15 mouse cellular contexts compared by ENCODE assay signal in the genomic region with DNA sequence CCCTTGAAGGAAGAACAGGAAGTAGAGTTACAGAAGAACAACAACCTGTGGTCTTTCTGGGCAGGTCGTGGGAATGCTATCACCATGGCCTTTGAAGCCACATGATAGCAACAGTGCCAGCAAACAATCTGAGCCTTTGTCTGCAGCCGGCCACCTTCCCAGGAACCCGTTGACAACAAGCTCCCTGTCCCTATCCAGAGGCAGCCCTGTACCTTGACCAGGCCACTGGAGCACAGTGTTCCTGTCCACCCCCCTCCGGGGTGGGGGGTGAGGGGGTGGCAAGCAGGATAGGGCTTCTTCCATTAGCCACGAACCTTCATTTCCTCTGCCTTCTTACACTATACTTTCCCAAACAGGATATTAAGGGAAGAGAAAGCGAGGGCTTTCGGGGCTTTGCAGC.
DNase-seq lines count a peak whose midpoint lies in the region; ATAC-seq and TF ChIP-seq lines count a peak whose summit lies in the region.
"Had no signal": no experiment of that assay in that cellular context is flagged by ENCODE, and none has a peak within 500 bp of the region (broad histone marks: within the 10 kb centered on the region; RNA-seq: fewer than 3 reads in every experiment).

No protein-coding gene starts in this region.

- H3K4me1 ChIP-seq in heart, embryonic 10.5 days, result peaks cover 26% of the 10 kb centered on the region
- H3K4me1 ChIP-seq in midbrain, embryonic 12.5 days, result peaks cover 34% of the 10 kb centered on the region

- intact Hi-C loops in gastrocnemius, adult 2 months (cut with DNase I), result no loop called here

- 41% methylated on average over 7 of the region's 7 CpGs for WGBS in heart, embryonic 10.5 days
- whole genome bisulfite sequencing in midbrain, embryonic 12.5 days, result 58% methylated on average over 7 of the region's 7 CpGs

- peak; percentile 81 for DNase-seq in heart, embryonic 10.5 days (ENCODE audit: low spot score)
- DNase-seq in heart, adult 9 months (ENCODE audit: low spot score in 2 of 2), result no peak
- peak; percentile 42 for DNase-seq in retina, postnatal 1 day
- no peak for DNase-seq in retina, embryonic 14.5 days (ENCODE audit: low spot score)
- no peak for DNase-seq in gastrocnemius, adult 2 months
- DNase-seq in adrenal gland, adult 18-20 months (ENCODE audit: low spot score in 2 of 2), result no peak
- DNase-seq: gastrocnemius, postnatal 36 days; kidney, postnatal 14 days; liver; lung, embryonic 14.5 days; spleen, adult 18-20 months; thymus, postnatal 14 days had no signal

- H3K9me3 ChIP-seq in heart, embryonic 10.5 days, result no peaks in the 10 kb centered on the region
- no peaks in the 10 kb centered on the region for H3K9me3 ChIP-seq in midbrain, embryonic 12.5 days

- H3K4me2 ChIP-seq in midbrain, embryonic 12.5 days (replicated peaks), result no peak overlapping the region
- H3K4me2 ChIP-seq: lung, embryonic 14.5 days had no signal

- H3K9ac ChIP-seq in midbrain, embryonic 12.5 days (replicated peaks), result no peak overlapping the region
- H3K9ac ChIP-seq: lung, embryonic 14.5 days had no signal

- no peak for TF ChIP-seq CTCF in gastrocnemius, adult 2 months (IDR thresholded peaks at IDR 0.05)

- no peaks in the 10 kb centered on the region for H3K36me3 ChIP-seq in heart, embryonic 10.5 days
- H3K36me3 ChIP-seq in midbrain, embryonic 12.5 days, result 0 out of 2 replicates have a peak, but pooled peaks cover 7% of the 10 kb centered on the region

- H3K27ac ChIP-seq in heart, embryonic 10.5 days, result peak overlapping the region; percentile 82
- peak overlapping the region; percentile 39; the same call in 1 of the 2 replicates for H3K27ac ChIP-seq in midbrain, embryonic 12.5 days (replicated peaks)
- H3K27ac ChIP-seq in gastrocnemius, adult 2 months, result no peak overlapping the region

- H3K27me3 ChIP-seq in heart, embryonic 10.5 days (ENCODE audit: insufficient read depth, poor library complexity, severe bottlenecking), result no peaks in the 10 kb centered on the region
- H3K27me3 ChIP-seq in midbrain, embryonic 12.5 days, result no peaks in the 10 kb centered on the region

- no peak for ATAC-seq in midbrain, embryonic 12.5 days (ENCODE audit: low FRiP score, low read depth)
- ATAC-seq in erythroid progenitor cell, adult 5-6 weeks (replicated peaks; ENCODE audit: low FRiP score, poor library complexity, severe bottlenecking), result no peak
- ATAC-seq: inflammation-experienced regulatory T-cells, adult 6 months had no signal

- no peak overlapping the region for H3K4me3 ChIP-seq in heart, embryonic 10.5 days
- H3K4me3 ChIP-seq in midbrain, embryonic 12.5 days, result no peak overlapping the region
- H3K4me3 ChIP-seq in gastrocnemius, adult 2 months, result no peak overlapping the region

Comparison
In these comparisons a context has a peak if more than half of its experiments do, and no peak if none do; other contexts are left out.
1. DNase-seq: peak in heart, embryonic 10.5 days (single experiment) and retina, postnatal 1 day (single experiment); none in heart, adult 9 months (0 of 2), retina, embryonic 14.5 days (single experiment), gastrocnemius, adult 2 months (single experiment) and adrenal gland, adult 18-20 months (0 of 2).